Mouse (Mus musculus) neural tube, embryonic 13.5 days (tissue): ENCODE data around the gene Pcgf1. TPM values are rescaled to one million over a fixed set of nuclear protein-coding genes. Genes with fewer than 3 reads are reported as not detected.

Source experiments
- ATAC-seq: fragments of 200-750 bp; cut with Nextera tagmentation; 2 replicates; pipeline ENCODE4 v1.8.0; 2017; ENCODE audit warnings: low read depth, mild to moderate bottlenecking, moderate TSS enrichment, moderate library complexity
- H3K27ac ChIP-seq: fragments of 300-500 bp; sonication (generic); replicated peaks from 2 replicates; pipeline ENCODE4 v1.5.1; 2015; ENCODE audit warnings: moderate library complexity, mild to moderate bottlenecking, inconsistent platforms
- H3K27me3 ChIP-seq: fragments of 300-500 bp; sonication (generic); 2 replicates; pipeline ENCODE4 v1.6.1; 2015; ENCODE audit warnings: mild to moderate bottlenecking, inconsistent platforms
- H3K36me3 ChIP-seq: fragments of 300-500 bp; sonication (generic); 2 replicates; pipeline ENCODE4 v1.6.1; 2015; ENCODE audit warnings: mild to moderate bottlenecking, inconsistent platforms
- H3K4me1 ChIP-seq: fragments of 300-500 bp; sonication (generic); replicated peaks from 2 replicates; pipeline ENCODE4 v1.6.1; 2015; ENCODE audit warnings: inconsistent platforms
- H3K4me2 ChIP-seq: fragments of 300-500 bp; sonication (generic); 2 replicates; pipeline ENCODE4 v1.6.1; 2015; ENCODE audit warnings: inconsistent platforms, mild to moderate bottlenecking, moderate library complexity
- H3K4me3 ChIP-seq: fragments of 300-500 bp; sonication (generic); 2 replicates; pipeline ENCODE4 v1.5.1; 2015; ENCODE audit warnings: mild to moderate bottlenecking, inconsistent platforms
- H3K9ac ChIP-seq: fragments of 300-500 bp; sonication (generic); 2 replicates; pipeline ENCODE4 v1.6.1; 2015; ENCODE audit warnings: moderate library complexity, mild to moderate bottlenecking, inconsistent platforms
- H3K9me3 ChIP-seq: fragments of 300-500 bp; sonication (generic); 2 replicates; pipeline ENCODE4 v1.6.1; 2016; ENCODE audit warnings: inconsistent platforms
- WGBS: fragments of 180-500 bp; shearing (Covaris S2); methylation state at CpG from one replicate; pipeline ENCODE4 v1.1.7; 2015; 5-methylcytosine and 5-hydroxymethylcytosine counted together
- polyA plus RNA-seq: library from polyadenylated mRNA; unstranded; fragments of >200 nt; fragmentation: Nextera tagmentation; extraction: Ambion mirVana; gene quantifications from 2 replicates; pipeline ENCODE4 v1.2.1, GENCODE M21; 2015

Gene Pcgf1
- polyA plus RNA-seq, 1 experiment from 2014 or later, result 55.2 TPM

DNA sequence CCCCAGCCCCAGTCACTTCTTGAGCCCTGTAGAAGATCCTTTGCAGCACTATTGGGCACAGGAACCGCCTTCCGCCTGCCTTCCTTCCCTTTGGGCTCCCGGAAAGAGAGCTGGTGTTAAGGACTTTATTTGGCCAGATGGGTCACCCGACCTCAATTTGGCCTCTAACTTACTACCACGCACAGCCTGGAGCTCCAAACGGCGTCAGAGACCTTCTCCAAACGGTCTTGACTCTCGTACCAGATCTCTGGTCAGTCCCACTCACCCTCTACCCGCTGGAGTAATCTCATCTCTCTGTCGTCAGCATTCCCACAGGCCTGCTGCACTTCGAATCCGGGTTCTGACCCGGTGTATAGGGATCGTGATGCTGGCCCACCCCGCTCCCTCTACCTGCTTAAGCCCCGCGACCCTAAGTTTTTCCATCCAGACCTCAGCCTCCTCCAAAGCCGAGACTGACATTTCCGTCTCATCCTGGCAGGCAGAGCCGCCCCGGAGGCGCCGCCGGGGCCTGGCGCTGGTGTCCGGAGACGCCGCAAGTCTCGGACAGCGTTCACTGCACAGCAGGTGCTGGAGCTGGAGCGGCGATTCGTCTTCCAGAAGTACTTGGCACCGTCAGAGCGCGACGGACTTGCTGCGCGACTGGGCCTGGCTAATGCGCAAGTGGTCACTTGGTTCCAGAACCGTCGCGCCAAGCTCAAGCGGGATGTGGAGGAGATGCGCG lies 9.7 kb downstream of the Pcgf1 start:
- Histone ChIP-seq H3K9me3 (no peaks in the 10 kb centered on the region), H3K4me1 (peaks cover 38% of the 10 kb centered on the region; the same call in 1 of the 2 replicates), H3K27ac (no peak overlapping the region), H3K4me2 (peak overlapping the region; percentile 32), H3K36me3 (peaks cover 2% of the 10 kb centered on the region; the same call in 1 of the 2 replicates), H3K9ac (no peak overlapping the region), H3K4me3 (peak overlapping the region; percentile 2; the same call in 1 of the 2 replicates), H3K27me3 (peaks cover 96% of the 10 kb centered on the region)
- 2% methylated on average over 47 of the region's 47 CpGs for WGBS
- no peak for ATAC-seq

DNA sequence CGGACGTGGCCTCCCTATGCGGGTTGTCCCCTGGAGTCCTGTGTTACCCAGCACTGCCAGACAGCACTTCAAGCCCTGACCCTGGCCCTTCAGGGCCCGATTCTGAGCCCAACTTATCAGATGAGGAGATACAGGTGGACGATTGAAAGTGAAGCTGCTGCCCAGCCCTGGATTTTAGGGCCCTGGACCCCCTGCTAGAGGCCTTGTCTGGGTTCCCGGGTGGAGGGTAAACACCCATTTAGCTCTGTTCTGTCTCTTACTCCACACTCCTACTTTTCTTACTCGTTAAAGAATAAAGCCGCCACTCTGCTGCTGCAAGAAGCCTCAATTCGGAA lies 10.2 kb downstream of the Pcgf1 start:
- peaks cover 35% of the 10 kb centered on the region; the same call in 1 of the 2 replicates for H3K4me1 ChIP-seq
- no peak for ATAC-seq
- peaks cover 96% of the 10 kb centered on the region for H3K27me3 ChIP-seq
- H3K27ac ChIP-seq, result no peak overlapping the region
- peak overlapping the region; percentile 32; the same call in 1 of the 2 replicates for H3K4me2 ChIP-seq
- H3K9me3 ChIP-seq, result no peaks in the 10 kb centered on the region
- H3K9ac ChIP-seq, result no peak overlapping the region
- H3K4me3 ChIP-seq, result peak overlapping the region; percentile 2; the same call in 1 of the 2 replicates
- 10% methylated on average over 9 of the region's 9 CpGs for WGBS
- H3K36me3 ChIP-seq, result no peaks in the 10 kb centered on the region

DNA sequence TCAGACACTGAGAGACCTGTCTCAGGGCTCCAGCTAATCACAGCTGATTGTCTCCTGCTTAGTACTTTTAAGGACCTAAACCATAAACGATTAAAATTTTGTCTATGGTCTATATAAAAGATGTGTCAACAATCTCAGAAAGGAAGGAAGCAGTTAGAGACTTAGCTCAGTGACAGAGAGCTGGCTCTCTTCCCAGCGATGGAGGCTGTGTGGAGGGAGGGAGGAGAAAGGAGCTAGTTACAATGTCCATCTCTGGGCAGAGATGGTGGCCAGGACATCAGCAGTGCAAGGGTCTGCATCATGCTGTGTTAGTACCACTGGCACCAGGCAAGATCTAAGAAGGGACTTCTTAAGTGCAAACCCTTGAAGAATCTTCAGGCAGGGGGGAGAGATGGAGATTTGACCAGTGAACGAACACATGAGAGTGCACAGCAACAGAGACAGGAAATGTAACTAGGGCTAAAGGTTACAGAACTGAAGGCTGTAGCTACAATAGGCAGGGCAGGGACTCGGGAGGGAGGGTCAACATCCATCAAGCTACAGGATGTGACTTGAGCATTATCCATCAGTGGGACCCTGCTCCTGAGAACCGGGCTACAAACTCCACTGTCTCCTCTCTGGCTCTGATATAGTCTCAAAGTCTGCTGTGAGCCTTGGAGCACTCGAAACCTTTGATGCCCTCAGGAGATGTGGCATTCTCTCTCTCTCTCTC lies 14.9 kb downstream of the Pcgf1 start:
- H3K4me3 ChIP-seq, result no peak overlapping the region
- no peak overlapping the region for H3K9ac ChIP-seq
- H3K9me3 ChIP-seq, result no peaks in the 10 kb centered on the region; the same call in 1 of the 2 replicates
- WGBS, result 46% methylated on average over 6 of the region's 6 CpGs
- H3K4me1 ChIP-seq, result peaks cover 7% of the 10 kb centered on the region; the same call in 1 of the 2 replicates
- no peak overlapping the region for H3K27ac ChIP-seq
- H3K27me3 ChIP-seq, result peaks cover 54% of the 10 kb centered on the region
- no peak overlapping the region for H3K4me2 ChIP-seq
- ATAC-seq, result no peak
- no peaks in the 10 kb centered on the region for H3K36me3 ChIP-seq

DNA sequence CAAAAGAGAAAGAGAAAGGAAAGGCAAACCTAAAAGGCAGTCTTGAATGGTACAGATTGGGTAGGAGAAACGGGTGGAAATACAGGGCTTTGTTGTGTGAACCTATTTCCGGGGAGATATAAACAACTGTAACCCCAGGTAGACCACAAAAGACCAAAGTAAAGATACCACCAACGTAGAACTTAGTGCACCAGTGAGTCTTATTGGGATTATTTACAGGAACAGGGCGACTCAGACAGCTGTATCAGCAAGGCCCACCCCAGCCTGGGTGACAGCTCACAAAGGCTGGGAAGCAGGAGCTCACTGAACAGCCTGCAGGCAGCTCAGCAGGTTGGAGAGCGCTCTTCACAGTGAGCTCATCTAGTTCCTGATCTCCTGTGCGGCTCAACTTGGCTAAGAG lies 18.3 kb downstream of the Pcgf1 start:
- H3K4me3 ChIP-seq, result no peak overlapping the region
- 0 out of 2 replicates have a peak, but pooled peaks cover 4% of the 10 kb centered on the region for H3K4me1 ChIP-seq
- H3K9ac ChIP-seq, result no peak overlapping the region
- peaks cover 31% of the 10 kb centered on the region for H3K27me3 ChIP-seq
- no peak overlapping the region for H3K27ac ChIP-seq
- H3K9me3 ChIP-seq, result no peaks in the 10 kb centered on the region; the same call in 1 of the 2 replicates
- ATAC-seq, result no peak
- H3K4me2 ChIP-seq, result no peak overlapping the region
- no peaks in the 10 kb centered on the region for H3K36me3 ChIP-seq
- WGBS, result 48% methylated on average over 6 of the region's 6 CpGs

DNA sequence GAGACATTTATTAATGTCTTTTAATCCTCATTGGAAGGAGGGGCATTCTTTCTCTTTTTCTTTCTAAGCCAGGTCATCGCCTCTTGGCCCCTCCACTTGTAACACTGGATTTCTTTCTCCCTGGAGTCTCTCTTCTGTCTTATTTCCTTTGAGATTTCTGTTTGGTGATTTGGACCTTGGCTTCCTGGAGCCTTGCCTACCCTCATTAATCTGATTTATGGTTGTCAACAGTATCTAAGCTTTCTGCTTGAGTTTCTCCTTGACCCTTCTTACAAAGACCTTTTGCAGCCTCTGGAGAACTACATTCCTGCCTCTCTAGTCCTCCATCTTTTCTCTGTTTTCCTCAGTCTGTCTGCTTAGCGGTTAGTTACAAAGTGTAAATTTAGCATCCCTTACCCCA lies 20.7 kb downstream of the Pcgf1 start:
- Histone ChIP-seq H3K4me3 (no peak overlapping the region), H3K4me2 (no peak overlapping the region), H3K4me1 (peaks cover 21% of the 10 kb centered on the region), H3K27me3 (0 out of 2 replicates have a peak, but pooled peaks cover 11% of the 10 kb centered on the region), H3K27ac (no peak overlapping the region), H3K9me3 (no peaks in the 10 kb centered on the region; the same call in 1 of the 2 replicates), H3K36me3 (no peaks in the 10 kb centered on the region), H3K9ac (no peak overlapping the region)
- no peak for ATAC-seq
- WGBS, result 62% methylated on average over 2 of the region's 2 CpGs

DNA sequence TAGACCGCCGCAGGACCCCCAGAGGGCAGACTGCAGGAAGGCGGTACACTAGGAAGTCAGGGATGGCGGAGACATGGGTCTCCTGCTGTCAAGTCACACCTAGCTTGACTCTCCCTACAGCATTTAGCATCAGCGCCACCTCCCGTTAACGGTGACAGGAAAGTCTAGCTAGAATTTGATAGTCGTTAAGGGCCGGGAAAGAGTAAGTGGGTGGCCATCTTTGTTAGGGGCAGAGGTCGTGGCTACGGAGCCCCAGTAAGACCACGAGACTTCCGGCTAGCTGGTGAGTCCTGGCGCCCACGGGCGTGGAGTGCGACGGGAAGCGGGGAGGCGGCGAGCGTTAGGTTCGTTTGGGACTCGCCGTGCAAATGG lies 23.6 kb downstream of the Pcgf1 start, which contains the start of the genes Ccdc142 and Gm42688:
Gene Ccdc142 (plus strand): TSS at position 286 of the 372 bp plus-strand sequence.
Gene Gm42688 (plus strand): TSS at position 302 of the 372 bp plus-strand sequence.
- H3K9ac ChIP-seq, result peak within 1 kb of the TSS; percentile 91
- ATAC-seq, result peak; percentile 87
- H3K4me1 ChIP-seq, result peaks cover 24% of the 10 kb centered on the region
- 0 out of 2 replicates have a peak, but pooled peaks cover 6% of the 10 kb centered on the region for H3K36me3 ChIP-seq
- H3K27me3 ChIP-seq, result 0 out of 2 replicates have a peak, but pooled peaks cover 11% of the 10 kb centered on the region
- peak within 1 kb of the TSS; percentile 92 for H3K27ac ChIP-seq
- H3K4me2 ChIP-seq, result peak within 1 kb of the TSS; percentile 99
- H3K9me3 ChIP-seq, result no peaks in the 10 kb centered on the region
- peak within 1 kb of the TSS; percentile 79 for H3K4me3 ChIP-seq
- 0% methylated on average over 25 of the region's 25 CpGs for WGBS

DNA sequence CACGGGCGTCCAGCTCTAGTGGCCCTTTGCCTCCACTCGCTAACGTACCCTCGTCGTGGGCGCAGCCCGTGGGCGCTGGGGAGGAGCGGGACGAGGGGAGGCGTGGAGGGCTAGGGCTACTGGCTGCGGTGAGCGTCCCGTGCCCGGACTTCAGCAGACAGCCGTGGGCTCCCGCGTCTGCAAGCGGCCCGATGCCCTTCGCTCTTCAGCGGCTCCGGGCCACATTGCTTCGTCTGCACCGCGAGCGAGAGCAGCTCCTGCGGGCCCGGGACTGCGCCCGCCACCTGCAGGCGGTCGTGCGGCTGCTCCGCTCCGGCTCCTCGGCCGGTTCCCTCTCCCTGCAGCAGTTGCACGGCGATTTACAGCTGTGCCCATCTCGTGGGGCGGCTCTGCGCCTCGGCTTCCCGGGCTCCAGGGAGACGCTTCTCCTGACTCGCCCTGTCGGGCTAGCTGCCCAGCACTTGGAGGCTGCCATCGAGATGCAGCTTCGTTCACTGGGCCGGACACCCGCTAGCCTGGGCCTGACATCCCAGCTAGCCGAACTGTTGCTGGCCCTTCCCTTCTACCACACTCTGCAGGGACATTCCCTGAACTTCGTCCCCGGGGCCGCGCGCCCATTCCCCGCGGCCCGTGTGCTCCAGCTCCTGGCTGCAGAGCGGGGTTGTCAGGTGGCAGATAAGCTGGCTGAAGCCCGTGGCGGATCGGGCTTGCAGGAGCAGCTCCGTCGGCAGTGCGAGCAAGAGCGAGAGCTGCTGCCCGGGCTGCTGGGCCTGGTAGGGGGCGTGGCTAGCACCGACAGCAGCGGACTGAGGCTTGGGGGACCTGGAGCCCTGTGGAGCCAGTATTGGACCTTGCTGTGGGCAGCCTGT lies 24.3 kb downstream of the Pcgf1 start:
- Histone ChIP-seq H3K9ac (peak overlapping the region; percentile 91), H3K4me1 (peaks cover 24% of the 10 kb centered on the region), H3K9me3 (no peaks in the 10 kb centered on the region), H3K27me3 (0 out of 2 replicates have a peak, but pooled peaks cover 11% of the 10 kb centered on the region), H3K27ac (peak overlapping the region; percentile 92), H3K4me2 (peak overlapping the region; percentile 99), H3K36me3 (peaks cover 6% of the 10 kb centered on the region; the same call in 1 of the 2 replicates), H3K4me3 (peak overlapping the region; percentile 79)
- peak; percentile 87 for ATAC-seq
- under 1% methylated on average over 74 of the region's 74 CpGs for WGBS

DNA sequence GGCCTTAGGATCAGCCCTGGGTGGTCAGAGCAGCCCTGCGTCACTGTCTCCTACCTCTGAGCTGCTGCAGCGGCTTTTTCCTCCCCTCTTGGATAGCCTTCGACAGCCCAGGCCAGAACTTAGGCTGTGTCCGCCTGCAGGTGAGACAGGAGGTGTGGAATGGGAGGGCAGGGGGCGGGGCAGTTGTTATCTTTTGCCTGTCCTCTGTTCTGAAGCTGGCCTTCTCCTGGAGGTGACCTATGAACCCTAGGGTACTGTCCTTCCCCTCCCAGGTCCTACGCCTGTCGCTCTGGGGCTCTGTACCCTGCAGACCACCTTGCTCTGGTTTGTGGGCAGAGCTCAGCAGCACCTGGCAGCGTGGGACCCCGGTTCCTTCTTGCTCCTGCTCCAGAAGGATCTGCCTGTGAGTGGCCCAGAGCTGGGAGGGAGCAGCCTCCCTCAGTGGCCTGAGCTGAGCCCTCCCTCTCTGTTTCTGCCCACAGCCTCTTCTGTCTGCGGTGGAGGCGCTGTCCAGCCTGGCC lies 25.5 kb downstream of the Pcgf1 start:
- peak overlapping the region; percentile 99 for H3K4me2 ChIP-seq
- peaks cover 11% of the 10 kb centered on the region; the same call in 1 of the 2 replicates for H3K36me3 ChIP-seq
- ATAC-seq, result no peak
- H3K9me3 ChIP-seq, result no peaks in the 10 kb centered on the region
- WGBS, result 50% methylated on average over 11 of the region's 11 CpGs
- H3K27me3 ChIP-seq, result 0 out of 2 replicates have a peak, but pooled peaks cover 11% of the 10 kb centered on the region
- H3K4me3 ChIP-seq, result peak overlapping the region; percentile 79
- H3K4me1 ChIP-seq, result peaks cover 30% of the 10 kb centered on the region
- H3K9ac ChIP-seq, result peak overlapping the region; percentile 91
- H3K27ac ChIP-seq, result no peak overlapping the region

DNA sequence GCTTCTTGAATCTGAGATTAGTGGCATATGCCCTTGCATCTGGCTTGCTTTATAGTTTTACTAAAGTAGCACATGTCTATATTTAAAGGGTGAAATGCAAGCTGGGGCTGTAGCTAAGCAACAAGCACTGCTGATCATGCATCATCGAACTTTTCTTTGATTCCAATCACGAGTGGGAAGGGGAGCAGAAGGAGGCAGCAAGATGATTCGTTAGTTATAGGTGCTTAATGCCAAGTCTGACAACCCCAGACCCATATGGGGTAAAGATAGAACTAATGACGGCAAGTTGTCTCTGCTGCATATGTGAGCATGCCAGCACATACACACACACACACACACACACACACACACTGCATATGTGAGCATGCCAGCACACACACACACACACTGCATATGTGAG lies 26.5 kb downstream of the Pcgf1 start:
- Histone ChIP-seq H3K36me3 (peaks cover 11% of the 10 kb centered on the region; the same call in 1 of the 2 replicates), H3K9ac (no peak overlapping the region), H3K4me3 (no peak overlapping the region), H3K27ac (no peak overlapping the region), H3K9me3 (no peaks in the 10 kb centered on the region), H3K4me2 (no peak overlapping the region), H3K27me3 (0 out of 2 replicates have a peak, but pooled peaks cover 7% of the 10 kb centered on the region), H3K4me1 (peaks cover 35% of the 10 kb centered on the region)
- ATAC-seq, result no peak
- 74% methylated on average over 4 of the region's 4 CpGs for WGBS

DNA sequence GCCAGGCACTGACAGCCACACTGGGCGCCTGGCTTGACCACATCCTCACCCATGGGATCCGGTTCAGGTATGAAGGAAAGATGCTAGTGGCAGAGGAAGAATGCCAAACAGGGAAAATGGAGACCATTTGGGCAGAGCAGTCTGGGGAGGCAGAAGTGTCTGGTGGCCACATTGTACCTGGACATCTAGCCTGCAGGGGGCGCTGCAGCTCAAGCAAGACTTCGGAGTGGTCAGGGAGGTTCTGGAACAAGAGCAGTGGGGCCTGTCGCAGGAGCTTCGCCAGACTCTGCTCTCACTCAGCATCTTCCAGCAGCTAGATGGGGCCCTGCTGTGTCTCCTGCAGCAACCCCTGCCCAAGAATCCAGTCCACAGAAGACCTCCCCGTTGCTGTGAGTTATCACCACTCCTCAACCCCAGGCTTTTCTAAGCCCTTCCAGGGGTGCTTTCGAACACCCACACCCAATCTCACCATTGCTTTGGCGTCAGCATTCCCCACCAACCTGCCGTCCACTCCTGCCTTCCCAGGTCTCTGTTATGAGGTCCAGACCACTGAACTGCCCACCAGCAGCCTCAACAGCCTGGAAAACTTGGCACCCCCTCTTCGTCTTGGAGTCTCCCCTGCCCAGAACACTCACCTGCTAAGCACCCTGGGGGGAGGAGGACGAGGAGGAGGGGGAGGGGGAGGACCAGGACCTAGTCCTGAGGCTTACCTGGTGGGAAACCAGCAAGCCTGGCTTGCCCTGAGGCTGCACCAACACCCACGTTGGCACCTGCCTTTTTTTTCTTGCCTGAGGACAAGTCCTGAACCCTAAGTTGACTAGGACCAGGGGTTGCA lies 30.1 kb downstream of the Pcgf1 start:
- H3K4me3 ChIP-seq, result peak overlapping the region; percentile 90
- peak; percentile 15; the same call in 1 of the 2 replicates for ATAC-seq

More for the DNA sequence above, 30.1 kb downstream of the Pcgf1 start:
- Histone ChIP-seq H3K9me3 (no peaks in the 10 kb centered on the region), H3K27me3 (no peaks in the 10 kb centered on the region), H3K9ac (peak overlapping the region; percentile 91), H3K4me2 (peak overlapping the region; percentile 93), H3K4me1 (peaks cover 34% of the 10 kb centered on the region), H3K27ac (no peak overlapping the region), H3K36me3 (peaks cover 19% of the 10 kb centered on the region)
- WGBS, result 40% methylated on average over 13 of the region's 13 CpGs
